Mouse (Mus musculus) kidney, embryonic 14.5 days (tissue): ENCODE results near the gene Grk4. TPM values are rescaled to one million over a fixed set of nuclear protein-coding genes. Genes with fewer than 3 reads are reported as not detected.

ENCODE experiments used
- ATAC-seq: fragments of 200-750 bp; cut with Nextera tagmentation; 2 replicates; pipeline ENCODE4 v1.8.0; 2017; ENCODE audit warnings: moderate number of reproducible peaks, mild to moderate bottlenecking, moderate TSS enrichment, moderate library complexity; ENCODE audit not compliant: low FRiP score, low TSS enrichment
- H3K27ac ChIP-seq: fragments of 300-500 bp; sonication (generic); 2 replicates; pipeline ENCODE4 v1.5.1; 2014; ENCODE audit warnings: low read depth, mild to moderate bottlenecking, low read length, moderate library complexity, mixed read lengths
- H3K27me3 ChIP-seq: fragments of 300-500 bp; sonication (generic); 2 replicates; pipeline ENCODE4 v1.6.1; 2014; ENCODE audit warnings: mild to moderate bottlenecking, low read length; ENCODE audit not compliant: control insufficient read depth, insufficient read depth
- H3K36me3 ChIP-seq: fragments of 300-500 bp; sonication (generic); 2 replicates; pipeline ENCODE4 v1.6.1; 2014; ENCODE audit warnings: low read length, mixed read lengths; ENCODE audit not compliant: control insufficient read depth, insufficient read depth
- H3K4me1 ChIP-seq: fragments of 300-500 bp; sonication (generic); 2 replicates; pipeline ENCODE4 v1.6.1; 2014; ENCODE audit warnings: low read length, mixed read lengths; ENCODE audit not compliant: control insufficient read depth, insufficient read depth
- H3K4me2 ChIP-seq: fragments of 300-500 bp; sonication (generic); replicated peaks from 2 replicates; pipeline ENCODE4 v1.6.1; 2014; ENCODE audit warnings: low read depth, mild to moderate bottlenecking, low read length
- H3K4me3 ChIP-seq: fragments of 300-500 bp; sonication (generic); 2 replicates; pipeline ENCODE4 v1.5.1; 2014; ENCODE audit warnings: mild to moderate bottlenecking, low read length
- H3K9ac ChIP-seq: fragments of 300-500 bp; sonication (generic); 2 replicates; pipeline ENCODE4 v1.6.1; 2014; ENCODE audit warnings: low read depth, mild to moderate bottlenecking, low read length, moderate library complexity
- H3K9me3 ChIP-seq: fragments of 300-500 bp; sonication (generic); 2 replicates; pipeline ENCODE4 v1.6.1; 2016; ENCODE audit warnings: low read length; ENCODE audit not compliant: control insufficient read depth
- WGBS: fragments of 180-500 bp; shearing (Covaris S2); extraction: QIAGEN DNeasy Blood & Tissue Kit; methylation state at CpG from one replicate; pipeline ENCODE4 v1.1.7; 2014; 5-methylcytosine and 5-hydroxymethylcytosine counted together
- polyA plus RNA-seq: library from polyadenylated mRNA; unstranded; fragments of >200 nt; fragmentation: Nextera tagmentation; extraction: Ambion mirVana; gene quantifications from 2 replicates; pipeline ENCODE4 v1.2.1, GENCODE M21; 2014

Grk4 gene
- polyA plus RNA-seq, 1 experiment from 2014 or later, result 2.5 TPM

GRCm38 (mm10) chr5:34758762-34759161 lies 98.6 kb downstream of the Grk4 start:
- no peaks in the 10 kb centered on the region for H3K36me3 ChIP-seq
- H3K9me3 ChIP-seq, result no peaks in the 10 kb centered on the region
- no peak for ATAC-seq
- no peak overlapping the region for H3K4me3 ChIP-seq
- no peak overlapping the region for H3K27ac ChIP-seq
- no peak overlapping the region for H3K9ac ChIP-seq
- H3K27me3 ChIP-seq, result no peaks in the 10 kb centered on the region
- peaks cover 4% of the 10 kb centered on the region; the same call in 1 of the 2 replicates for H3K4me1 ChIP-seq
- 76% methylated on average over 1 of the region's 1 CpGs for WGBS
- H3K4me2 ChIP-seq, result no peak overlapping the region

- no peaks in the 10 kb centered on the region for H3K36me3 ChIP-seq
- H3K9me3 ChIP-seq, result no peaks in the 10 kb centered on the region
- peak overlapping the region; percentile 63; the same call in 1 of the 2 replicates for H3K27ac ChIP-seq
- WGBS, result under 1% methylated on average over 19 of the region's 19 CpGs
- ATAC-seq, result peak; percentile 46
- H3K4me3 ChIP-seq, result peak overlapping the region; percentile 99
- H3K9ac ChIP-seq, result peak overlapping the region; percentile 95
- peak overlapping the region; percentile 86 for H3K4me2 ChIP-seq
- peaks cover 4% of the 10 kb centered on the region; the same call in 1 of the 2 replicates for H3K4me1 ChIP-seq
- H3K27me3 ChIP-seq, result no peaks in the 10 kb centered on the region
Observed at GRCm38 (mm10) chr5:34760850-34761508, 100.8 kb downstream of the Grk4 start.

GRCm38 (mm10) chr5:34761509-34761908 lies 101.3 kb downstream of the Grk4 start, which contains the start of gene Htt:
TSS of gene Htt (plus strand) at chr5:34761740.
- Histone ChIP-seq H3K9me3 (no peaks in the 10 kb centered on the region), H3K4me3 (peak within 1 kb of the TSS; percentile 99), H3K9ac (peak within 1 kb of the TSS; percentile 95), H3K27me3 (no peaks in the 10 kb centered on the region), H3K27ac (peak within 1 kb of the TSS; percentile 94), H3K4me1 (peaks cover 4% of the 10 kb centered on the region; the same call in 1 of the 2 replicates), H3K36me3 (no peaks in the 10 kb centered on the region), H3K4me2 (peak within 1 kb of the TSS; percentile 86)
- peak; percentile 98 for ATAC-seq
- under 1% methylated on average over 35 of the region's 35 CpGs for WGBS

- under 1% methylated on average over 46 of the region's 54 CpGs for WGBS
- no peaks in the 10 kb centered on the region for H3K9me3 ChIP-seq
- H3K4me2 ChIP-seq, result peak overlapping the region; percentile 86
- no peaks in the 10 kb centered on the region for H3K36me3 ChIP-seq
- H3K4me1 ChIP-seq, result peaks cover 4% of the 10 kb centered on the region; the same call in 1 of the 2 replicates
- peak overlapping the region; percentile 95 for H3K9ac ChIP-seq
- ATAC-seq, result peak; percentile 72
- peak overlapping the region; percentile 94 for H3K27ac ChIP-seq
- H3K27me3 ChIP-seq, result no peaks in the 10 kb centered on the region
- peak overlapping the region; percentile 99 for H3K4me3 ChIP-seq
Observed at GRCm38 (mm10) chr5:34761934-34762611, 101.9 kb downstream of the Grk4 start.

GRCm38 (mm10) chr5:34771818-34772217 lies 111.6 kb downstream of the Grk4 start:
- Histone ChIP-seq H3K27me3 (no peaks in the 10 kb centered on the region), H3K27ac (no peak overlapping the region), H3K9me3 (no peaks in the 10 kb centered on the region), H3K4me1 (no peaks in the 10 kb centered on the region), H3K36me3 (no peaks in the 10 kb centered on the region), H3K4me2 (no peak overlapping the region), H3K4me3 (no peak overlapping the region), H3K9ac (no peak overlapping the region)
- ATAC-seq, result no peak
- 91% methylated on average over 3 of the region's 3 CpGs for WGBS

GRCm38 (mm10) chr5:34772696-34773245 lies 112.6 kb downstream of the Grk4 start:
- Histone ChIP-seq H3K4me2 (no peak overlapping the region), H3K4me3 (no peak overlapping the region), H3K27ac (no peak overlapping the region), H3K36me3 (no peaks in the 10 kb centered on the region), H3K4me1 (no peaks in the 10 kb centered on the region), H3K9me3 (no peaks in the 10 kb centered on the region), H3K9ac (no peak overlapping the region), H3K27me3 (no peaks in the 10 kb centered on the region)
- 92% methylated on average over 4 of the region's 4 CpGs for WGBS
- ATAC-seq, result no peak

- H3K9me3 ChIP-seq, result no peaks in the 10 kb centered on the region
- H3K36me3 ChIP-seq, result no peaks in the 10 kb centered on the region
- H3K4me3 ChIP-seq, result no peak overlapping the region
- no peak for ATAC-seq
- H3K27me3 ChIP-seq, result no peaks in the 10 kb centered on the region
- H3K4me1 ChIP-seq, result no peaks in the 10 kb centered on the region
- WGBS, result 94% methylated on average over 2 of the region's 2 CpGs
- no peak overlapping the region for H3K4me2 ChIP-seq
- no peak overlapping the region for H3K9ac ChIP-seq
- no peak overlapping the region for H3K27ac ChIP-seq
Observed at GRCm38 (mm10) chr5:34773392-34773791, 113.2 kb downstream of the Grk4 start.

- ATAC-seq, result no peak
- Histone ChIP-seq H3K4me3 (no peak overlapping the region), H3K36me3 (peaks cover 12% of the 10 kb centered on the region), H3K9ac (no peak overlapping the region), H3K4me2 (no peak overlapping the region), H3K4me1 (0 out of 2 replicates have a peak, but pooled peaks cover 4% of the 10 kb centered on the region), H3K27me3 (no peaks in the 10 kb centered on the region), H3K27ac (no peak overlapping the region), H3K9me3 (no peaks in the 10 kb centered on the region)
- 86% methylated on average over 3 of the region's 3 CpGs for WGBS
Observed at GRCm38 (mm10) chr5:34785027-34785426, 124.8 kb downstream of the Grk4 start.

- H3K36me3 ChIP-seq, result peaks cover 21% of the 10 kb centered on the region
- no peaks in the 10 kb centered on the region for H3K4me1 ChIP-seq
- no peak for ATAC-seq
- H3K4me3 ChIP-seq, result no peak overlapping the region
- H3K9ac ChIP-seq, result no peak overlapping the region
- no peaks in the 10 kb centered on the region for H3K9me3 ChIP-seq
- H3K27ac ChIP-seq, result no peak overlapping the region
- WGBS, result 89% methylated on average over 2 of the region's 2 CpGs
- H3K27me3 ChIP-seq, result no peaks in the 10 kb centered on the region
- no peak overlapping the region for H3K4me2 ChIP-seq
Observed at GRCm38 (mm10) chr5:34791141-34791540, 131.0 kb downstream of the Grk4 start.
